Mouse (Mus musculus) testis, adult 2 months (tissue): ENCODE results near the gene Pi4kb.
"Not testable (repeated sequence)": the region's sequence is repeated elsewhere in the genome, so short reads cannot be mapped to it uniquely, and the experiment has no call there.

ENCODE experiments used
- CTCF ChIP-seq: fragments of 200-500 bp; IDR thresholded peaks from 2 replicates; pipeline ENCODE4 v1.5.1; 2012; ENCODE audit warnings: low read depth, mild to moderate bottlenecking, inconsistent platforms, low read length, moderate library complexity; ENCODE audit not compliant: control insufficient read depth, insufficient read depth, insufficient replicate concordance
- POLR2A ChIP-seq: fragments of 200-500 bp; IDR thresholded peaks from 2 replicates; pipeline ENCODE4 v1.6.1; 2012; ENCODE audit warnings: low read depth, mild to moderate bottlenecking, inconsistent platforms, low read length, moderate library complexity; ENCODE audit not compliant: control insufficient read depth

DNA sequence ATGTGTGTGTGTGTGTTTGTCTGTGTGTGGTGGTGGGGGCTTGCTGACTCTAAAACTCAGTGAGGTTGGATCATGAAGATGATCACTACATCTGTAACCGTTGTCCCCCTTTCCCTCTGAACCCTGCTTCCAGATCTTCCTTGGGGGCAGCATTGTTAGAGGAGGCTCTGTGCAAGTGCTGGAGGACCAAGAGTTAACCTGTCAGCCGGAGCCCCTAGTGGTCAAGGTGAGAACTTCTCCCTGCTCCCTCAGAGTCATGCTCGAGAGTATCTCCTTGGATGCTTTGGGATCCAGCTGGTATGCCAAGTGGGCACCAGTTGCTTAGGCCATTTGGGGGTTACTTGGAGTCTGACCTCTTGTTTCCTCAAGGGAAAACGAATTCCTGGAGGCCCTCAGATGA, 30.8 kb upstream of the Pi4kb start:
- peak; percentile 37; the same call in 1 of the 2 replicates for TF ChIP-seq CTCF
- not testable (repeated sequence) for TF ChIP-seq POLR2A
